Mouse (Mus musculus): ENCODE results near the gene Adad2.

Gene Adad2

GRCm38 (mm10) chr8:119617586-119617985, 5.0 kb downstream of the Adad2 start:
- DNase-seq = no peak

GRCm38 (mm10) chr8:119618887-119619286, 6.3 kb downstream of the Adad2 start:
- no peak for DNase-seq

GRCm38 (mm10) chr8:119620116-119620840, 7.7 kb downstream of the Adad2 start:
- DNase-seq = no peak

- no peak for DNase-seq
Measured at GRCm38 (mm10) chr8:119620848-119621465, 8.4 kb downstream of the Adad2 start.

GRCm38 (mm10) chr8:119622555-119622954, 10.0 kb downstream of the Adad2 start:
- no peak for DNase-seq

GRCm38 (mm10) chr8:119623061-119623460, 10.5 kb downstream of the Adad2 start:
- DNase-seq = no peak

GRCm38 (mm10) chr8:119623744-119624143, 11.2 kb downstream of the Adad2 start:
- no peak for DNase-seq

GRCm38 (mm10) chr8:119624916-119625315, 12.4 kb downstream of the Adad2 start:
- DNase-seq = no peak

- DNase-seq = no peak
Measured at GRCm38 (mm10) chr8:119625788-119626187, 13.2 kb downstream of the Adad2 start.

- DNase-seq = no peak
Measured at GRCm38 (mm10) chr8:119627199-119627598, 14.7 kb downstream of the Adad2 start.

GRCm38 (mm10) chr8:119627613-119628359, 15.2 kb downstream of the Adad2 start:
- no peak for DNase-seq

GRCm38 (mm10) chr8:119630841-119631240, 18.3 kb downstream of the Adad2 start:
- no peak for DNase-seq

- DNase-seq = no peak
Measured at GRCm38 (mm10) chr8:119632246-119632645, 19.7 kb downstream of the Adad2 start.

GRCm38 (mm10) chr8:119632909-119633308, 20.4 kb downstream of the Adad2 start:
- no peak for DNase-seq

- DNase-seq = no peak
Measured at GRCm38 (mm10) chr8:119634616-119635336, 22.2 kb downstream of the Adad2 start.

- peak; percentile 22 to 32 for DNase-seq
Measured at GRCm38 (mm10) chr8:119635378-119635777, 22.8 kb downstream of the Adad2 start, which contains the start of gene Kcng4. Gene Kcng4, minus strand, starts transcription at chr8:119635680.

GRCm38 (mm10) chr8:119635958-119636357, 23.4 kb downstream of the Adad2 start:
- no peak for DNase-seq

GRCm38 (mm10) chr8:119636766-119637165, 24.2 kb downstream of the Adad2 start:
- DNase-seq = no peak

- DNase-seq = no peak
Measured at GRCm38 (mm10) chr8:119637381-119637780, 24.8 kb downstream of the Adad2 start.

GRCm38 (mm10) chr8:119638261-119638660, 25.7 kb downstream of the Adad2 start:
- DNase-seq = peak; percentile 63 to 66

GRCm38 (mm10) chr8:119639798-119640197, 27.3 kb downstream of the Adad2 start:
- DNase-seq = no peak

- no peak for DNase-seq
Measured at GRCm38 (mm10) chr8:119641058-119641457, 28.5 kb downstream of the Adad2 start.

GRCm38 (mm10) chr8:119642960-119643359, 30.4 kb downstream of the Adad2 start:
- peak; percentile 24 to 34 for DNase-seq
